Mouse (Mus musculus) E14TG2a.4 (cell line): ENCODE measurements around the gene 9430097D07Rik.

Experiments used
- H3K27me3 ChIP-seq: 2 replicates; pipeline ENCODE4 v1.6.1; 2014; ENCODE audit warnings: low read length, control low read depth; ENCODE audit not compliant: insufficient read depth
- H3K36me3 ChIP-seq: 2 replicates; pipeline ENCODE4 v1.6.1; 2014; ENCODE audit warnings: low read length, control low read depth; ENCODE audit not compliant: insufficient read depth
- H3K4me1 ChIP-seq: replicated peaks from 2 replicates; pipeline ENCODE4 v1.6.1; 2014; ENCODE audit warnings: low read depth, low read length, control low read depth
- H3K4me3 ChIP-seq: replicated peaks from 2 replicates; pipeline ENCODE4 v1.5.1; 2014; ENCODE audit warnings: mild to moderate bottlenecking, low read length
- H3K9me3 ChIP-seq: 2 replicates; pipeline ENCODE4 v1.6.1; 2014; ENCODE audit warnings: low read length, control low read depth
- CTCF ChIP-seq: conservative IDR thresholded peaks from 2 replicates; pipeline ENCODE4 v1.5.1; 2014; ENCODE audit warnings: low read length
- NANOG ChIP-seq: IDR thresholded peaks from 2 replicates; pipeline ENCODE4 v1.6.1; 2014; ENCODE audit warnings: borderline replicate concordance, low read length, mixed read lengths
- POU5F1 ChIP-seq: IDR thresholded peaks from 2 replicates; pipeline ENCODE4 v1.6.1; 2014; ENCODE audit warnings: low read length, borderline replicate concordance

The 9430097D07Rik gene

DNA sequence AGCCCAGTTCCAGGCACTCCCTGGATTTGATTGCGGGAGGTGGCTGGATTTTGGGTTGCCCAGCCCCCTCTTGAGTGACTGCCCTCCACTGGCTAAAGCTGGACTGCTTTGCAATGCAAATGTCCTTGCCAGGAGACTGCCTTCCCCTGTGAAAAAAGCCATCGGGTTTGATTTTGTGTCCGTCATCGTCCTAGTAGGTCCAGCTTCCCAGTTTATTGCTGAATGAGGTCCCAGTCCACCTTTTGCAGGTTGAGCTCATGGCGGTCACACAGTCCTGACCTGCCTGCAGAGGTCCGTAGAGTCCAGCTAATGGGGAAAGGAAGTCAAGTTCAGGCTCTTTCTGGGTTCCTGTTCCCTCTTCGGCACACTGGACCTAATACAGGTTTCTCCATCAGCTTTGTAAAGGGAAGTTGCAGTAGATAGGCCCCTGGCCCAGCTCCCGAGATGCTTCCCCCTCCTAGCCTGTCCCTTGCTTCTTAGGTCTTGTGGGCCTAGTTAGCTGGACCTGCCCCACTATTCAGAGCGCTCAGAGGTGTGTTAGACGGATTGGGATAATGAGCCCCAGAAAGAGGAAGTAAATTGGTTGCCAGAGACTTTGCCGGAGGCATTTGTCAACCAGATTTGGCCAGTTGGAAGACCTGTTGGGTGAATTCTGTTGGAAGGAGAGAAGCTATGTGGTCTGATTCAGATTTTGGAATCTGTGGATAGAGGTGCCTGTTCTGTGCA lies 38.7 kb downstream of the 9430097D07Rik start:
- H3K4me1 ChIP-seq = peaks cover 72% of the 10 kb centered on the region
- TF ChIP-seq NANOG (no peak), CTCF (no peak), POU5F1 (no peak)
- H3K4me3 ChIP-seq = peak overlapping the region; percentile 92
- H3K27me3 ChIP-seq = peaks cover 4% of the 10 kb centered on the region; the same call in 1 of the 2 replicates
- peaks cover 3% of the 10 kb centered on the region; the same call in 1 of the 2 replicates for H3K36me3 ChIP-seq
- no peaks in the 10 kb centered on the region for H3K9me3 ChIP-seq

DNA sequence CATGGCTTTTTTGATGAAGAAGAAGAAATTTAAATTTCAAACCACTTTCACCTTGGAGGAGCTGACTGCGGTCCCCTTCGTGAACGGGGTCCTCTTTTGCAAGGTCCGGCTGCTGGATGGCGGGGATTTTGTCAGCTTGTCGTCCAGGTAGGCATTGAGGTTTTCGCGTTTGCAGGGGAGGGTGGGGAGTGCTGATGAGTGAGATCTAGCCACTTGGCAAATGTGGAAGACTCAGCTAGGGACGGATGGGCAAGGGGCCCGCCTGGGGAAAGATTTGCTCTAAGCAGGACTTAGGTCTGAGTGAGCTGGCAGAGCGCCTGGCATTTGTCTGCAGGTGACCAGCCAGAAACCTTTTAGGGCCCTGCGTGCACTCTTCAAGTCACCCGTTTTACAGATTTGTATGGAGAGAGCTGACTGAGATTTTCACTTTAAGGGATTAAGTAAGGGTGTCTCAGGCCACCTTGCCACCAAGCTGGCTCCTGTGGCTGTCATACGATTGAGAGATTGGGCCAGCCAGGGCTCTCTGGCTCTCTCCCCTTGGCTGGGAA lies 39.3 kb downstream of the 9430097D07Rik start:
- Histone ChIP-seq H3K4me1 (peaks cover 66% of the 10 kb centered on the region), H3K27me3 (peaks cover 4% of the 10 kb centered on the region; the same call in 1 of the 2 replicates), H3K36me3 (peaks cover 3% of the 10 kb centered on the region; the same call in 1 of the 2 replicates), H3K4me3 (peak overlapping the region; percentile 92), H3K9me3 (no peaks in the 10 kb centered on the region)
- TF ChIP-seq POU5F1 (no peak), CTCF (no peak), NANOG (no peak)

DNA sequence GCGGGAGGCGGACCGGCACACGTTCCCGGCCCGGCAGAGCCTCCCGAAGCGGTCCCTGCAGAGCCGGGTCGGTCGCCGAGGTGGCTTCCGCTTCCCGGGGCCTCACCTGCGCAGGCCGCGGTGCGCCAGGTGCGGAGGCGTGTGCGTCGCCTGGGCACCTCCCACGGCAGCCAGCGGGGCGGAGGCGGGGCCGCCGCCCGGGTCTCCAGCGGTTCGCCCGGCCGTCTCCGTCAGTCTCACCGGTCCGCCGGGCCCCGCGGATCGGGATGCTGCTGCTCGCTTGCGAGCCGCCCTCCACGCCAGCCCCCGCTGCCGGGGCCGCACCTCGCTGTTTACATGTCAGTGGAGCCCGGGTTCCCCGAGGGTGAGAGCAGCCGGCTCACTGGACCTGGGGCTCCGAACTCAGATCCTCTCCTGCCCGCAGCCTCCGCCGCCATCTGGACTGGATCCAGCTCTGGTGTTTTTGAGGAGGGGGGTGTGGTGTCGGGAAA lies 39.9 kb downstream of the 9430097D07Rik start:
- Histone ChIP-seq H3K4me3 (peak overlapping the region; percentile 92), H3K36me3 (no peaks in the 10 kb centered on the region), H3K9me3 (no peaks in the 10 kb centered on the region), H3K27me3 (peaks cover 4% of the 10 kb centered on the region; the same call in 1 of the 2 replicates), H3K4me1 (peaks cover 65% of the 10 kb centered on the region)
- no peak for TF ChIP-seq POU5F1

DNA sequence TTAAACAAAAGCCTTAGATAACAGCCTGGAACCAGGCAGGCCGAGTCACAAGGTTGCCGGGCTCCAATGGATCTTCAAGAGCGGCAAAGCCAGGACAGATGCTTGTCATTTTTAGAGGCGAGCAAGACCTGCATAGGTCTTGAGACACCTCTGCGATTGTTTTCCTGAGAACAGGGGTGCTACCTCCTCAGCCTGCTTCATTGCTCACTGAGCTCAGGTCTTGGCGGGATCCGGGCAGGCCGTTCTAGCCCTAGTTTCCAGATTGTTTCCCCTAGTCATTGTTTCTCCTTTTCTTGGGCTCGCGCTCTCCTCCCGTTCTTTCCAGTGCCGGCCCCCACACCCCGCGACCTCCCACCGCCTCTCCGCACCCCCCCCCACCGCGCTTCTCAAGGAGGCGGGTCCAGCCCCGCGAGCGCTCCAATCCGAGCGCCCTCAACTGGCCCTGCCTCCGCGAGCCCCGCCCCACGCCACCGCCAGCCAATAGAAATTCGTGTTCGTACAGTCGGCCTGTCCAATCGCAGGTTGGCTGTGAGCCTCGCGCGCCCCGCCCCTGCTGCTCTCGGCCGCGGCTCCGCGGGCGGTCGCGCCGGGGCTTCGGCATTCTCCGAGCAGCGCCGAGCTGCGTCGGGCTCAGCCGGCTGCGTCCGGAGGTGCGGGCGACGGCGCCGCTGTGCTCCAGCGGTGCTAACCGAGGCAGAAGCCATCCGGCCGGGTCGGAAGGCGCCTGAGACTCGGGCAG lies 40.6 kb downstream of the 9430097D07Rik start, which contains the start of gene Fam102a:
Fam102a (plus strand) TSS at position 600 of the 739 bp plus-strand sequence.
- Histone ChIP-seq H3K36me3 (no peaks in the 10 kb centered on the region), H3K4me1 (peaks cover 59% of the 10 kb centered on the region), H3K4me3 (peak within 1 kb of the TSS; percentile 92), H3K9me3 (no peaks in the 10 kb centered on the region), H3K27me3 (peaks cover 4% of the 10 kb centered on the region; the same call in 1 of the 2 replicates)
- TF ChIP-seq NANOG = no peak
- TF ChIP-seq CTCF = no peak
- TF ChIP-seq POU5F1 = no peak

DNA sequence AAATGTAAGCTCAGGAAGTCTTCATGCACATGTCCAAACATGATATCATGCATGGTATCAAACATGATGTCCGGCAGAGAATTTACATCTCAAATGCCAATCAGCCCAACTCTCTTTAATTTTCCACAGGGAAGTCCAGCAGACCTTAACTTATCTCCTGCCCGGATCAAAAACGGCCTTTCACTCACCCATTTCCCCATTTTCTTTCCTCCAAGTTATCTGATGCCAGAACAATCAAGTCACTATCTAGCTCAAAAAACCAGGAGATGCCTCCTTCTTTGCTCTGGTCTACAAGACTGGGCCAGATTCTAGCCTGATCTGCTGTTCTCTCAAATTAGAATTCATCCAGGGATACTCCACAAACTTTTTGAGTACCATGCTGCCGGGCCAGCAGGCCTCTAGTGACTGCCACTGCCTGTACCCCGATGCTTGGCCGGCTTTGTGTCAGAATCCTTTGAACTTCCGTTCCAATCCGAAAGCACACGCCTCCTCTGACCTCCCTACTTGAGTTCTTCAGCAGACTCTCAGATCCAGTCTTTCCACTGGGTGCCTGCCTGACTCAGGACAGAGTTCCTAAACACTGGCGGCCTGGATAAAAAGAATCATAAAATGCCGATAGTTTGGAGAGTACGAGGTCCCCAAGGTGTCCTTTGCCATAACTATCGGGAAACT lies 41.3 kb downstream of the 9430097D07Rik start:
- Histone ChIP-seq H3K4me1 (peaks cover 51% of the 10 kb centered on the region), H3K4me3 (peak overlapping the region; percentile 92), H3K36me3 (no peaks in the 10 kb centered on the region), H3K9me3 (no peaks in the 10 kb centered on the region), H3K27me3 (peaks cover 4% of the 10 kb centered on the region; the same call in 1 of the 2 replicates)
- TF ChIP-seq CTCF (no peak), POU5F1 (no peak), NANOG (no peak)

DNA sequence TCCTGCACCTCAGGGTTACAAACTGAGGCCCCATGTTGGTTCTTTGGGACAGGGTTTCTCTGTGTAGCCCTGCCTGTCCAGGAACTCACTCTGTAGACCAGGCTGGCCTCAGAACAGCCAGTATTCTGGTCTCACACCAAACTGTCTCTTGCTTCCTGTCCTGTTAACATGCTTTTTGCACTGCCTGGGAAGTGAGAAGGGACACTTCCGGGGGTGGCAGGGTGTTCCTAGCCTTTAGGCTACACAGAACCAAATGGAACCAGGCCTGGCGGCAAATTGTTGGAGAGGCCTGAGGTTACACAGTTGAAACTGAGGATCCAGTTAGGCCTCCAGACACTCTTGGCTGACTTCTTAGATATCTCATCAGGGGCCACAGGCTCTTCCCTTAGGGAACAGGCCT lies 42.3 kb downstream of the 9430097D07Rik start:
- H3K4me3 ChIP-seq = 0 out of 2 replicates have a peak overlapping the region, but pooled peaks have one; percentile 1
- no peaks in the 10 kb centered on the region for H3K36me3 ChIP-seq
- TF ChIP-seq NANOG (no peak), POU5F1 (no peak), CTCF (no peak)
- H3K27me3 ChIP-seq = peaks cover 4% of the 10 kb centered on the region; the same call in 1 of the 2 replicates
- H3K9me3 ChIP-seq = no peaks in the 10 kb centered on the region
- H3K4me1 ChIP-seq = peaks cover 41% of the 10 kb centered on the region

DNA sequence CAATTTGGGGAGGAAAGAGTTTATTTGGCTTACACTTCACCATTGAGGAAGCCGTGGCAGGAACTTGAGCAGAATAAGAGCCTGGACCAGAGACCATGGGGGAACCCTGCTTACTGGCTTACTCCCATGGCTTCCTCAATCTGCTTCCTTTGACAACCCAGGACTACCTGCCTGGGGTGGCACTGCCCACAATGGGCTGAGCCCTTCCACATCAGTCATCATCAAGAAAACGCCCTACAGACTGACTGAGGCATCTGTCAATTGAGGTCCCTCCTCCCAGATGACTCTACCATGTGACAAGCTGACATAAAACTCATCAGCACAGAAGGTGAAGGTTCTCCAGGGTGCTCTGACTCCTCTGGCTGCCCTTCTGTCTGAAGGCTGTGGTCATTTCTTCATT lies 45.0 kb downstream of the 9430097D07Rik start:
- H3K4me3 ChIP-seq = no peak overlapping the region
- H3K9me3 ChIP-seq = no peaks in the 10 kb centered on the region
- H3K36me3 ChIP-seq = no peaks in the 10 kb centered on the region
- H3K4me1 ChIP-seq = peaks cover 26% of the 10 kb centered on the region
- no peak for TF ChIP-seq NANOG
- TF ChIP-seq POU5F1 = no peak
- no peak for TF ChIP-seq CTCF
- H3K27me3 ChIP-seq = peaks cover 3% of the 10 kb centered on the region; the same call in 1 of the 2 replicates
